Mouse (Mus musculus) liver, postnatal 0 days (tissue): ENCODE measurements around the gene Mb.

ENCODE experiments used
- CTCF ChIP-seq: sonication (generic); IDR thresholded peaks from 2 replicates; pipeline ENCODE4 v1.5.1; 2016; ENCODE audit warnings: antibody characterized with exemption, low read depth
- EP300 ChIP-seq: IDR thresholded peaks from 2 replicates; pipeline ENCODE4 v1.6.1; 2016; ENCODE audit warnings: antibody characterized with exemption, low read depth, mild to moderate bottlenecking

DNA sequence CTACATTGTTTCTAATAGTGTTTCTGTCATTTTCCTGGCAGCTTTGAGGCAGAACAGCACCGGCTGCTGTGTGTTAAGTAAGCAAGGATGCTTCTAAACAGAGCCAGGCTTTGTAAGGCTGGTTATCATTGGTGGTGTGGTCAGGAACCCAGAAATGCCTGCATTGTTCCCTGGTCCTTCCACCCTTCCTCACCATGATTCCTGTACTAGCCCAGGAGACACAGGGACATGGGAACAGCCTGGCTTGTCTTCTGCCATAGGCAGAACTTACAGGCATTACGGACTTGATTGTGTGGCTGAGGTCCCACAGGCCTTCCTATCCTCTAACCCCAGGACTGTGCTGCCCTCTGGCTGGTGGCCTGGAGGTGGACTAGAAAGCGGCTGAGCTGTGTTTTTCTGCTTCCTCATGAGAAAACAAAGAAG, 18.0 kb upstream of the Mb start:
- TF ChIP-seq CTCF (peak; percentile 27; the same call in 1 of the 2 replicates), EP300 (no peak)
